Mouse (Mus musculus): ENCODE results near the gene Fsd2. TPM values are rescaled to one million over a fixed set of nuclear protein-coding genes. Genes with fewer than 3 reads are reported as not detected.

Gene Fsd2
- polyA plus RNA-seq, 1 experiment from 2014 or later: 0.27 TPM

GRCm38 (mm10) chr7:81536478-81536877, 30.3 kb downstream of the Fsd2 start:
- Histone ChIP-seq H3K9me3 (ENCODE audit: low read length) (peaks cover 12% of the 10 kb centered on the region; the same call in 1 of the 2 replicates), H3K27me3 (ENCODE audit: insufficient read depth, low read length) (no peaks in the 10 kb centered on the region), H3K4me2 (replicated peaks; ENCODE audit: low read depth, low read length) (no peak overlapping the region), H3K9ac (replicated peaks; ENCODE audit: low read length) (no peak overlapping the region), H3K36me3 (ENCODE audit: insufficient read depth, low read length) (peaks cover 39% of the 10 kb centered on the region), H3K4me1 (ENCODE audit: insufficient read depth, low read length) (no peaks in the 10 kb centered on the region), H3K4me3 (ENCODE audit: low read length) (no peak overlapping the region), H3K27ac (ENCODE audit: low read length) (no peak overlapping the region)
- ATAC-seq (ENCODE audit: low FRiP score, low TSS enrichment): no peak
- WGBS: 85% methylated on average over 4 of the region's 4 CpGs

GRCm38 (mm10) chr7:81531462-81531861, 35.3 kb downstream of the Fsd2 start:
- Histone ChIP-seq H3K4me2 (replicated peaks; ENCODE audit: low read depth, low read length) (no peak overlapping the region), H3K27me3 (ENCODE audit: insufficient read depth, low read length) (no peaks in the 10 kb centered on the region), H3K9ac (replicated peaks; ENCODE audit: low read length) (no peak overlapping the region), H3K4me1 (ENCODE audit: insufficient read depth, low read length) (no peaks in the 10 kb centered on the region), H3K4me3 (ENCODE audit: low read length) (no peak overlapping the region), H3K27ac (ENCODE audit: low read length) (no peak overlapping the region), H3K36me3 (ENCODE audit: insufficient read depth, low read length) (peaks cover 65% of the 10 kb centered on the region), H3K9me3 (ENCODE audit: low read length) (peaks cover 12% of the 10 kb centered on the region; the same call in 1 of the 2 replicates)
- ATAC-seq (ENCODE audit: low FRiP score, low TSS enrichment): no peak
- WGBS: 85% methylated on average over 1 of the region's 1 CpGs

- no peak overlapping the region for H3K4me3 ChIP-seq (ENCODE audit: low read length)
- 78% methylated on average over 8 of the region's 8 CpGs for WGBS
- peaks cover 49% of the 10 kb centered on the region for H3K36me3 ChIP-seq (ENCODE audit: insufficient read depth, low read length)
- H3K9ac ChIP-seq (replicated peaks; ENCODE audit: low read length): no peak overlapping the region
- no peak for ATAC-seq (ENCODE audit: low FRiP score, low TSS enrichment)
- no peaks in the 10 kb centered on the region for H3K27me3 ChIP-seq (ENCODE audit: insufficient read depth, low read length)
- H3K4me2 ChIP-seq (replicated peaks; ENCODE audit: low read depth, low read length): no peak overlapping the region
- H3K4me1 ChIP-seq (ENCODE audit: insufficient read depth, low read length): peaks cover 12% of the 10 kb centered on the region
- H3K27ac ChIP-seq (ENCODE audit: low read length): no peak overlapping the region
- H3K9me3 ChIP-seq (ENCODE audit: low read length): peaks cover 7% of the 10 kb centered on the region; the same call in 1 of the 2 replicates
These were observed 37.8 kb downstream of the Fsd2 start for GRCm38 (mm10) chr7:81528918-81529317.

DNA sequence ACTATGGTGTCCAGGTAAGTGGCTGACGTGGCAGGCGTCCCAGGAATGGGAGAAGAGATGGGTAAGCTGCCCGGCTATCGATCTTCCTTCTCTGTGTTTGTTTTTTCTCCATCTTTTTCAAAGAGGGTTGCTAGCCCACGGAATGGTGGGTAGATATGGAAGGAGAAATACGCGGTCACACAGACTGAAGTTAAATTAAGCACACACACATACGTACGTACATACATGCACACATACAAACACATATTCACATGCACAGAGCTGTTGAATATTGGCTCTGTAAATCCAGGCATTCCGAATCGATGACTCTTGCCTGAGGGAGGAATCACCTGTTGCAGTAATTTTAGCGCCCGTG, 43.1 kb downstream of the Fsd2 start:
- WGBS: 5% methylated on average over 13 of the region's 13 CpGs
- H3K9ac ChIP-seq (replicated peaks; ENCODE audit: low read length): peak overlapping the region; percentile 80
- H3K4me2 ChIP-seq (replicated peaks; ENCODE audit: low read depth, low read length): peak overlapping the region; percentile 83
- peaks cover 18% of the 10 kb centered on the region for H3K4me1 ChIP-seq (ENCODE audit: insufficient read depth, low read length)
- H3K4me3 ChIP-seq (ENCODE audit: low read length): peak overlapping the region; percentile 86
- ATAC-seq (ENCODE audit: low FRiP score, low TSS enrichment): no peak
- no peaks in the 10 kb centered on the region for H3K27me3 ChIP-seq (ENCODE audit: insufficient read depth, low read length)
- peak overlapping the region; percentile 97 for H3K27ac ChIP-seq (ENCODE audit: low read length)
- peaks cover 3% of the 10 kb centered on the region; the same call in 1 of the 2 replicates for H3K36me3 ChIP-seq (ENCODE audit: insufficient read depth, low read length)
- no peaks in the 10 kb centered on the region for H3K9me3 ChIP-seq (ENCODE audit: low read length)

DNA sequence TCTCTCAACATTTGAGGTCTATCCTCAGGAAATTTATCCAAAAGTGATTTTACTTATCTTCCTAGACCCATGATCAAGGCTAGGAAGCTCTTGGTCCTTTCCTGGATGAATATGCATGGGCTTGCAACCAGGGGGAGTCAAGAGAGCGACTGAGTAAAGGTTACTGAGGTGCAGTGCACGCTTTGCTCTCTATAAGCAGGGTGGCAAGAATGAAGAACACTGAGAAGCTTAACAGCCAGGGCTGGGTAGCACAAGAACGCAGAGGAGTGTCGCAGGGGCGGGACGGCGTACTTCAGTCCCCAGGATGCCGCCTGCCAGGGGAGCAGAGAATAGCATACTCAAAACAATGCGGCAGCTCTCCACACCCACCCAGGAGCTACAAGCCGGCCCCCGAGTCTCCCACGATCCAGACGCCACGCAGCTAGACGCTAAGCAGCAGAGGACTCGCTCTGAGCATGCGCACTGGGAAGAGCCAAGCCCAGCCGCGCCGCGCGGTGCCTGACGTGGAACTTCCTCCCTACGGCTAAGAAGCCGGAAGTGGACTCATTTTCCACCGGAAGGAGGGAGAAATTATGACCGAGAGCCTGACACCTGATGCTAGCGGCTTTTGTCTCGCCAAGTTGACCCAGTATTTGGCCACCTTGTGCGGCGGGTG, 43.6 kb downstream of the Fsd2 start:
- H3K4me1 ChIP-seq (ENCODE audit: insufficient read depth, low read length): peaks cover 18% of the 10 kb centered on the region
- under 1% methylated on average over 31 of the region's 31 CpGs for WGBS
- H3K4me2 ChIP-seq (replicated peaks; ENCODE audit: low read depth, low read length): peak overlapping the region; percentile 83
- H3K27me3 ChIP-seq (ENCODE audit: insufficient read depth, low read length): no peaks in the 10 kb centered on the region
- H3K27ac ChIP-seq (ENCODE audit: low read length): peak overlapping the region; percentile 97
- H3K9ac ChIP-seq (replicated peaks; ENCODE audit: low read length): peak overlapping the region; percentile 80
- H3K9me3 ChIP-seq (ENCODE audit: low read length): no peaks in the 10 kb centered on the region
- ATAC-seq (ENCODE audit: low FRiP score, low TSS enrichment): peak; percentile 98
- no peaks in the 10 kb centered on the region for H3K36me3 ChIP-seq (ENCODE audit: insufficient read depth, low read length)
- peak overlapping the region; percentile 86 for H3K4me3 ChIP-seq (ENCODE audit: low read length)

GRCm38 (mm10) chr7:81516154-81517030, 50.4 kb downstream of the Fsd2 start:
- no peak overlapping the region for H3K27ac ChIP-seq (ENCODE audit: low read length)
- no peaks in the 10 kb centered on the region for H3K4me1 ChIP-seq (ENCODE audit: insufficient read depth, low read length)
- no peaks in the 10 kb centered on the region for H3K27me3 ChIP-seq (ENCODE audit: insufficient read depth, low read length)
- H3K36me3 ChIP-seq (ENCODE audit: insufficient read depth, low read length): no peaks in the 10 kb centered on the region
- H3K9ac ChIP-seq (replicated peaks; ENCODE audit: low read length): no peak overlapping the region
- H3K4me2 ChIP-seq (replicated peaks; ENCODE audit: low read depth, low read length): no peak overlapping the region
- H3K9me3 ChIP-seq (ENCODE audit: low read length): no peaks in the 10 kb centered on the region
- peak; percentile 61; the same call in 1 of the 2 replicates for ATAC-seq (ENCODE audit: low FRiP score, low TSS enrichment)
- H3K4me3 ChIP-seq (ENCODE audit: low read length): no peak overlapping the region
- WGBS: 58% methylated on average over 6 of the region's 6 CpGs

DNA sequence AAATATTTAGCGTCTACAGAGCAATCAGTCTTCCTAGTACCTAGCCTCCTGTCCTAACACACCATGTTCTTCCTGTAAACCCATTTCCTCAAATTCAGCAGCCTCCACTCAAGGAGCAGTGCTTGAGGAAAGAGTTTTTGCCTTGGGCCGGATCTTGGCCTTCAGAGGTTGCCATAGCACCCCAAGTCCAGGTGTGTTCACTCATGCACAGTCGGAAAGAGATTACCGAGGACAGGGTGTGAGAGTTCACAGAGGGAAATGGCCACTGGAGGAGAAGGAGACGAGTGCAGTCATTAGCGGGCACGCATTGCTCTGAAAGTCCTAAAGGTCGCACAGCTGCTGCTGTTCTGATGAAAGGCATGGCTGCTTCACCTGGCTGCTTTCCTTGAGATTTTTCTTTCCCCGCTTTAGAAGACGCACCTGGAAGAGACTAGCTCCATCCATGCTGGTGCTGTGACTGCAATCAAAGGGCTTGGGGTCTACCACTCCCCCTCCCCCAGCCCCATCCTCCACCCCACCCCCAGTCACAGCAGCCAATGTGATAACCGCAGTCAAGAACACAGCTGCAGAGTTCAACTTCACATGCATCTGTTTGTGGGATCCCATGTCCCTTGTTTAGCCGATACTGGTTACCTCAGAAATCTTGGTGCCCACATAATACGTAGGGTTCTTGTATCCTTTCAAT, 51.7 kb downstream of the Fsd2 start:
- Histone ChIP-seq H3K36me3 (ENCODE audit: insufficient read depth, low read length) (no peaks in the 10 kb centered on the region), H3K9ac (replicated peaks; ENCODE audit: low read length) (no peak overlapping the region), H3K27me3 (ENCODE audit: insufficient read depth, low read length) (no peaks in the 10 kb centered on the region), H3K4me2 (replicated peaks; ENCODE audit: low read depth, low read length) (no peak overlapping the region), H3K4me3 (ENCODE audit: low read length) (no peak overlapping the region), H3K9me3 (ENCODE audit: low read length) (no peaks in the 10 kb centered on the region), H3K4me1 (ENCODE audit: insufficient read depth, low read length) (no peaks in the 10 kb centered on the region), H3K27ac (ENCODE audit: low read length) (no peak overlapping the region)
- ATAC-seq (ENCODE audit: low FRiP score, low TSS enrichment): 0 out of 2 replicates have a peak, but pooled peaks have one; percentile 19
- 38% methylated on average over 13 of the region's 13 CpGs for WGBS

DNA sequence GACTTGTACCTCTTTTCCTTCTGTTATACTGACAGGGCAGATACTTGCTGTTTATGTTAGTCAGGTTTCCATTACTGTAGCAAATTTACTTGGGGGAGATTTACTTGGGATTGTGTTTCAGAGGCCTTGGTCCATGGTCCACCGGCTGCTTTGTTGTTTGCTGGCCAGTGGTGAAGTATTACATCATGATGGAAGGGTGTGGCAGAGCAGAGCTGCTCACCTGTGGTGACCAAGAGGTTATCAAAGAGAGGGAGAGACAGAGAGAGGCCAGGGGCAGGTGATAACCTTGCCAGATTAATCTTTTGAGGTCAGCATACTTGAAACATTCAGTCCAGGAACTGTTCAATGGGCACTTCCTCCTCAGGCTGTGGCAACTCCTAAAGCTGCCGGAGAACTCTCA, 65.7 kb downstream of the Fsd2 start:
- Histone ChIP-seq H3K36me3 (ENCODE audit: insufficient read depth, low read length) (no peaks in the 10 kb centered on the region), H3K27ac (ENCODE audit: low read length) (no peak overlapping the region), H3K4me1 (ENCODE audit: insufficient read depth, low read length) (no peaks in the 10 kb centered on the region), H3K27me3 (ENCODE audit: insufficient read depth, low read length) (no peaks in the 10 kb centered on the region), H3K9ac (replicated peaks; ENCODE audit: low read length) (no peak overlapping the region), H3K9me3 (ENCODE audit: low read length) (no peaks in the 10 kb centered on the region), H3K4me2 (replicated peaks; ENCODE audit: low read depth, low read length) (no peak overlapping the region), H3K4me3 (ENCODE audit: low read length) (no peak overlapping the region)
- no peak for ATAC-seq (ENCODE audit: low FRiP score, low TSS enrichment)
- WGBS: 57% methylated on average over 2 of the region's 2 CpGs

DNA sequence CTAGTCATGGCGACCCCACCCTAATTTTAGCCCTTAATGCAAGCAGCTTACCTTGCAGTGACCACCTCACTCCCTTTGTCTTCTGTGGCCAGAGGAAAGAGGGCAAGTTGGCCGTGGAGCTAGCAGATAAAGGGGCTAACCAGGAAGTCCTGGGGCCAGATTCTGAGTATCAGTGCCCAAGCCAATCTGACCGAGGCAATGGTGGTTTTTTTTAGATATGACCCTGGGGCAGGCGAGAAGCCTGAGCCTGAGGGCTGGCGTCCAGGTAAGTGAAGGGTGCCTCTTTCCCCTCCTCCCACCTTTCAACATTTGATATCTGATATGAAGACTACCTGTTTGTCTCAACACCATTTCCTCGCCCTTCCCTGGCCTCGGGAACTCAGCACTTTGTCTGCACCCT, 68.6 kb downstream of the Fsd2 start, which contains the start of gene BC048679:
Gene BC048679 (minus strand): TSS at position 101 of the 400 bp plus-strand sequence.
- 58% methylated on average over 7 of the region's 7 CpGs for WGBS

More for the DNA sequence above, 68.6 kb downstream of the Fsd2 start, which contains the start of gene BC048679:
- peaks cover 5% of the 10 kb centered on the region; the same call in 1 of the 2 replicates for H3K4me1 ChIP-seq (ENCODE audit: insufficient read depth, low read length)
- H3K4me3 ChIP-seq (ENCODE audit: low read length): no peak within 1 kb of the TSS
- no peak within 1 kb of the TSS for H3K9ac ChIP-seq (replicated peaks; ENCODE audit: low read length)
- no peak within 1 kb of the TSS for H3K27ac ChIP-seq (ENCODE audit: low read length)
- no peak within 1 kb of the TSS for H3K4me2 ChIP-seq (replicated peaks; ENCODE audit: low read depth, low read length)
- H3K36me3 ChIP-seq (ENCODE audit: insufficient read depth, low read length): no peaks in the 10 kb centered on the region
- H3K27me3 ChIP-seq (ENCODE audit: insufficient read depth, low read length): peaks cover 11% of the 10 kb centered on the region
- H3K9me3 ChIP-seq (ENCODE audit: low read length): no peaks in the 10 kb centered on the region
- no peak for ATAC-seq (ENCODE audit: low FRiP score, low TSS enrichment)

Measured in kidney, embryonic 16.5 days (tissue).